Mouse (Mus musculus) lung, postnatal 0 days (tissue): ENCODE results near the gene 9330159F19Rik.

ENCODE experiments used
- CTCF ChIP-seq: IDR thresholded peaks from 2 replicates; pipeline ENCODE4 v1.5.1; 2016; ENCODE audit warnings: antibody characterized with exemption, mild to moderate bottlenecking
- EP300 ChIP-seq: IDR thresholded peaks from 2 replicates; pipeline ENCODE4 v1.6.1; 2016; ENCODE audit warnings: antibody characterized with exemption, mild to moderate bottlenecking, control low read depth

DNA sequence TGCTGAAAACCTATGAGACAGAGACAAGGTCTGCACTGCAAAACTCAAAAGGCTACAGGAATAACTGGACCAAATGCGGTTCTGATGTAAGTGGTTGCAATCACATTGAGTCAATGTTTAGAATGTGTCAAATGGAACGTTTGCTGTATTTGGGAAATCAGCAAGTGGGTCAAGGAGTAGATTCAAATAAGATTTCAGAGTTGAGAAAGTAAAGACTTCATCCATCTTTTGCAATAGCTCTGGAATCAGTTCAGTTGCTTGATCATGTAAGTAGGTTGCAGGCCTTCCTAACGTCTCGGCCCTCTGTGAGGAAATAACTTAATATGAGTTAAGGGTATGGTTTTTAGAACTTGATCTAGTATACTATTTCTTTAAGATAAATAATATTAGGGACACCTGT, 13.9 kb downstream of the 9330159F19Rik start:
- TF ChIP-seq CTCF, result no peak
- no peak for TF ChIP-seq EP300
